Mouse (Mus musculus) adrenal gland, adult (tissue): ENCODE measurements around the gene Larp1.
"Not testable (repeated sequence)": the region's sequence is repeated elsewhere in the genome, so short reads cannot be mapped to it uniquely, and the experiment has no call there.

Source experiments
- DNase-seq, 2 experiments: peaks; one replicate each; pipeline ENCODE4 v3.0.0; 2022 to 2023; ENCODE audit warnings: low spot score in 1 of 2; ENCODE audit not compliant: inconsistent age in 2 of 2

Larp1 gene

DNA sequence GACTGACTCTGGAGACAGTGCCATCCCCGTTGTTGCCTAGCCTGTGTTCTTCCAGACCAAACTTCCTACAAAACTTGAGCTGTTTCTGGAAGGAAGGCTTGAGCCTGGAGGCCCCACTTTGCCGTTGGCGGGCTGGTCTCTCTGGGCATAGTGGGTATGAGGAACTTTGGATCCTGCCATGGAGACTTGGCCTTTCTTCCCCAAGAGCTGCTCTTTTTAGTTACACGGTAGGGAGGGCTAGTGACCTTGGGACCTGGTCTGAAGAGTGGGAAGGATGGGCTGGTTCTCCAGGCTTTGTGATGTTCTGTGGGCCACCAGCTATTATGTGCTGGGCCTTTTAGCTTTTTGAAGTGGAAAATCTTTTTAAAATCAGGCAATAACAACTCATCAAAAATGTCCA is 17.0 kb downstream of the Larp1 start:
- no peak for DNase-seq

- DNase-seq, result no peak
These were observed 17.5 kb downstream of the Larp1 start for GRCm38 (mm10) chr11:58026337-58026736.

GRCm38 (mm10) chr11:58026860-58027259 is 18.0 kb downstream of the Larp1 start:
- DNase-seq, result no peak

GRCm38 (mm10) chr11:58028981-58029380 is 20.1 kb downstream of the Larp1 start:
- no peak for DNase-seq

GRCm38 (mm10) chr11:58029869-58030268 is 21.0 kb downstream of the Larp1 start:
- no peak for DNase-seq

DNA sequence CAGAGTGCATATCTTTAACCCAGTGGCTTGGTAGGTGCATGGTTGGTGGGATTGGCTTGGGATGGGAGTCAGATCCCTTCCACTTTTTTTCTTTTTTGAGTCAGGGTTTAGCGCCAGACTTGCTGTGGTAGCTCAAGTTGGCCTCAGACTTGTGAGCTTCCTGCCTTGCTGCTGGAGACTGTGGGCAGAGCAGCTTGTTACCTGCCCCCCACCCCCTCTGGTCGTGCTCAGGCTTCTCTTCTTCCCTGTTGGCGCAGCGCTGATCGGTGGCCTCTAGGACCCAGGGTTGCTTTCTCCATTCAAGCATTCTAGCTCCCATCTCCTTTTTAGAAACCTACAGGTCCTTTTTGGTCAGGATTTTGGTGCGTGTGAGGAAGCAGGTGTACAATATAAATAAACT is 22.3 kb downstream of the Larp1 start:
- DNase-seq, result no peak

GRCm38 (mm10) chr11:58033635-58034034 is 24.8 kb downstream of the Larp1 start:
- no peak for DNase-seq

DNA sequence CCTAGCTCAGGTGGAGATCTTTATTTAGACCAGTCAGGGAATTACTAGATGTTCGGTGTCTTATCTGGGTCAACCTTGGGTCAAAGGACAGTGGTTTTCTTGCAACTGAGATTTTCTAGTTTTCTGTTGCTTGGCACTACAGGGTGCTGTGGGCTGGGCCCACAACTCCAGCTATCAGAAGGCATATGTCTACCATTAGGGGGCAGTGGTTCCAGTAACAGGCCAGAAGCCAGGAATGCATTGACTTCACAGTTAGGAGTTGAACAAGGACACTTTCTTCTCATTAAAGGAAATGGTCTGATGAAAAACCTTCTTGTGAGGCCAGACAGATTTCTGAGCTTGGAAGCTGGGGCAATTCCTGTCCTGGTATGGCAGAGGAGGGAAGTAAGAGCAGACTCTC is 30.2 kb downstream of the Larp1 start:
- DNase-seq, result peak; percentile 26 to 75

GRCm38 (mm10) chr11:58042861-58043431 is 34.1 kb downstream of the Larp1 start:
- DNase-seq, result peak; percentile 38 to 67

GRCm38 (mm10) chr11:58046438-58046837 is 37.6 kb downstream of the Larp1 start:
- DNase-seq, result no peak

DNA sequence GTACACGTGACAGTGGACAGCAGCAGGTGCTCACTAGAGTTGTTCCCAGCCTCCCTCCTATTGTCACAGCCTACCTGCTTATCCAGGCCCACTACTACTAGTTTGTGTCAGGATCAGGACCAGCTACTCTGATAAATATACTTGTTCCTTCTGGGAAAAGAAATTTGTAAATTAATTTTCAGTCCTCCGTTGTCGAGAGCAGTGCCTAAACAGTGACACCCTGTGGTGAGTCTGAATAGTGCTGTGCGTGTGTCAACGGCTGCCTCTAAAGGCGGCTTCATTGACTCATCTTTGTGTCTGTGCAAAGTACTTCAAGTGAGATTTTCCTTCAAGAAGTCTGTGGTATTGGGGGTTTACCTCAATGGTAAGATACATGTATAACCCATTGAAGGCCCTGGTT is 48.6 kb downstream of the Larp1 start:
- DNase-seq, result peak; percentile 40 to 81

DNA sequence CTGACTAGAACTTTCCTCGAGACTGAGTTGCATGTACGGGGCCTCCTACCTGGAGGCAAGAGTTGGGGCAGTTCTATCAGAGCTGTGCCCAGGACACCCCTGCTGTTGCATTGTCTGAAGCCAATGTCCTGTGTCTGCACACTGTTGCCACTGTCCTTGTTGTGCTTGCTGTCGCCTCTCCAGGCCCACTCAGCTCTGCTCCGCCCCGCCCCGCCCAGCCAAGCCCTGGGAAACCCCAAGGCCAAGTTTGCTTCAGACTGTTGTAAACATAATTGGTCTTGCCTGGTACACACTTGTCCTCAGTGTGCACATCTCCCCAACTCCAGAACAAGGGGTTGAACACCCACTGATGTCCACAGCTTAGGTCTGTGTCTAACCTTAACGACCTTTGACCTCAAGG is 50.9 kb downstream of the Larp1 start:
- peak; percentile 44 to 77 for DNase-seq

DNA sequence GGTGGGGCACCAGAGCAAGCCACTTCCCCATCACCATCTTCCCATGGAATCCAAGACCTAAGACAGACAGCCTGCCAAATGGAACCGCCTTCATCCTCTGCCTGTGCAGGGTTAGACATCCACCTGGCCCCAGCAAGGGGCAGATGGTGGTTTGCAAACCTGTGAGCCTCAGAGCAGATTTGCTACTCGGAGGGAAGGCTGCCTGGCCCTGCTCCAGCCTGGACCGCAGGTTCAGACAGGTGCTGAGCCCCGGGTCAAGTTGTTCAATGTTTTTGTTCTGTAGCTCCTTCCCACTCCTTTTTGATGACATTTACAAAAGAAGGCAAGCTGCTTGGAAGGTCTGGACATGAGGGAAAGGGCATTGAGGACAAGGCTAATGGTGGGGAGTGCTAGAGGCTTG is 52.4 kb downstream of the Larp1 start:
- DNase-seq, result not testable (repeated sequence)

DNA sequence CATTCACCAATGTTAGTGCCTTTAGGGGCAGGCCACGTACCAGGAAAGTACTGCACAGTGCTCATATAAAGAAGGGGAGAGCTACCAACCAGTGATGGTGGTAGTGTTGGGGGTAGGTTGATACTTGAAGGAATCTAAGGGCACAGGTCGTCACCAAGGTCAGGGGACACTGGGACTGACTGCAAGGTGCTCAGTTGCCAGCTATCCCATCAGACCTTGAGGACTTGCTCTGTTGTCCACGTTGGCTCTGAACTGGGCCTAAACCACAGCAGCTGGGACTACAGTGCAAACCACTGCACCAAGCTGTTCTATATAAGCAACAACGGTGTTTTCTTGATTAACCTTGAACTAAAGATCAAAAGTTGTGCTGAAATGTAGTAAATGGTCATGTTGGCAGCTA is 53.7 kb downstream of the Larp1 start:
- DNase-seq, result no peak

DNA sequence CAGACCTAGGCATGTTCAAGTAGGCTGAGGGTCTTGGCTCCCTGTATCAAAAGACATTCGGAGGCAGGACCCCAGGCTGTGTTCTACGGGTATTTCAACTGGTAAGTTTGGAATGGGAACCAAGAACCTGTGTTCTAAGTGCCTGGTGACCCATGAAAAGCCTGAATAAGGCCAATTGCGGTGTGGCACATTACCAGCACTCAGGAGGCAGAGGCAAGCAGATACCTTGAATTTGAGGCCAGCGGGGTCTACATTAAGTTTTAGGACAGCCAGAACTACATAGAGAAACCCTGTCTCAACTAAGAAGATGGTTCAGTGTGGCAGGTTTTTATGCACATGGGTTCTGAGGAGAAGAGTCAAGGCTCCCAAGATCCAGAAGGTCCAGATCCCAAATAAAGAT is 56.2 kb downstream of the Larp1 start:
- DNase-seq, result no peak

DNA sequence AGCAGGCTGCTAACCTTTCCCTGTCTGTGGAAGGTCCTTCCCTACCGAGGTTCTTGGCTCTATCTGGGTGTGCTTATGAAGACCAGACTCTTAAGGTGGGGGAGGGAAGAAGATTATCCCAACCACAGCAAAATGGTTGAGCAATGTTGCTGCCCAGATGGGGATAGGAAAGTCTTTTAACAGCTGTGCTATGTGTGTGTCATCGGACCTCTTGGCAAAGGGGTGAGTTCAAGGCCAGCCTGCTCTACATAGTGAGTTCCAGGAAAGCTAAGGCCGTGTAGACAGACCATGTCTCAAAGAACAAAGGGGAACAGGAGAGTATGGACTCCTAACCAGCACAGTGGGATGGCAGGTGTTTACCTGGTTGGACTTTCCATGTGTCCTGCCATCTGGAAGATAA is 64.1 kb downstream of the Larp1 start:
- DNase-seq, result peak in 1 of 2 experiments; percentile 77

DNA sequence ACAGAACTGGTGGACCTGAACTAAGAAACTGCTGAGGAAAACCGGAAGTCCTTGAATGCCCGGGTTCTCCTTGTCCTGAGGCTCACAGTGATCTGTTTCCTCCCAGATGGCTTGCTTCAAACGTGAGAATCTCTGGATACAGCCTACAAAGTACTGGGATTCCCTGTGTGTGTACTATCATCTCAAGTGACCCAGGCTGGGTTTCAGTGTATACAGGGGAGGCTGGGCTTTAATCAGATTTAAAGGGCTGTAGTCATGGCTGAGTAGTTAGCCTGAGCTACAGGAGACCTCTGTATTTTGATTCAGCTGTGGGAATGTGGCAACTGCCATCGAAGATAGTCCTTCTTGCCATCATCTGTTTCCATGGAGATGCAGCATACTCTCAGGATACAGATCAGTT is 68.4 kb downstream of the Larp1 start:
- DNase-seq, result no peak

- no peak for DNase-seq
These were observed 72.9 kb downstream of the Larp1 start for GRCm38 (mm10) chr11:58081716-58082115.

GRCm38 (mm10) chr11:58092541-58092940 is 83.7 kb downstream of the Larp1 start:
- DNase-seq, result no peak

GRCm38 (mm10) chr11:58093021-58093528 is 84.2 kb downstream of the Larp1 start, which contains the start of gene Gm12248:
Gene Gm12248 (minus strand): TSS chr11:58093134.
- DNase-seq, result peak; percentile 67 to 80

DNA sequence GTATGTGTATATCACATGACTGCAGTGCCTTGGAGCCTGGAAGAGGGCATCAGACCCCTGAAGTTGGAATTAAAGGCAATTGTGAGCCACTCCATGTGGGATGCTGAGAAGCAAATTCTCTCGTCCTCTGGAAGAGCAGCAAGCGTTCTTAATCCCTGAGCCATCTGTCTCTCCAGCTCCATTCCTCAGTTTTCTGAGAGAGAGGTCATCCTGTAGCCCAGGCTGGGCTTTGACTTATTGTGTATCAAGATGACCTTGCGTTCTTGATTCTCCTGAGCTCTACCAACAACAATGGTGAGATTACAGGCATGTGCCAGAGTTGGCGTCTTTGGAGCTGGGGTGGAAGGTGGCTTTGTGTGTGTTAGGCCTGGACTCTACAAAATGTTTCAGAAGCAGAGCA is 85.9 kb downstream of the Larp1 start:
- no peak for DNase-seq

DNA sequence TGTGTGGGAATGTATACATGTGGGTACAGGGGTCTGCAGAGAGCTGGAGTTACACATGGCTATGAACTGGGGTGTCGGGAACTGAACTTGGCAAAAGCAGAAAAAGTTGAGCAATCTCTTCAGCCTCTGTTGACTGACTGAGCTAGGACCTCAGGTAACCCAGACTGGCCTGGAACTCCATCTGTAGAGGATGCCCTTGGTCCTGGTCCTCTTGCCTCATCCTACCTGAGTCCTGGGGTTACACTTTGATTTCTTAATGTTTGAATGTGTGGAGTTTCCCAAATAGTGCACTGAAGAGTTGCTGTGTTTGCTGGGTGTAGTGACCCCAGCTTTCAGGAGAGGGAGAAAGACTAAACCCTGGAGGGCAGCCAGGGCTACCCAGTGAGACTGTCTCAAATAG is 86.7 kb downstream of the Larp1 start:
- no peak for DNase-seq

- DNase-seq, result no peak
These were observed 87.3 kb downstream of the Larp1 start for GRCm38 (mm10) chr11:58096160-58096559.
